Mouse (Mus musculus) MEL (cell line): ENCODE results near the gene Syn3. TPM values are rescaled to one million over a fixed set of nuclear protein-coding genes. Genes with fewer than 3 reads are reported as not detected.

ENCODE experiments used
- DNase-seq: peaks from one replicate; pipeline ENCODE4 v3.0.0; 2011; ENCODE audit warnings: low read depth, low spot score
- H3K27ac ChIP-seq: 2 replicates; pipeline ENCODE4 v1.5.1; 2012; ENCODE audit warnings: low read depth, mild to moderate bottlenecking, control low read depth, low read length, moderate library complexity; ENCODE audit not compliant: control insufficient read depth
- H3K27me3 ChIP-seq, 2 experiments: fragments of 150-350 bp in 1 of 2; sonication (generic) in 1 of 2; 2 replicates each; pipeline ENCODE4 v1.6.1; 2012; ENCODE audit warnings: low read length in 2 of 2, mild to moderate bottlenecking in 2 of 2, improper control_type of control experiment in 1 of 2, moderate library complexity in 1 of 2; ENCODE audit not compliant: insufficient read depth in 2 of 2, control insufficient read depth in 1 of 2
- H3K36me3 ChIP-seq, 2 experiments: 2 replicates each; pipeline ENCODE4 v1.6.1; 2012 to 2014; ENCODE audit warnings: low read length in 2 of 2, improper control_type of control experiment in 1 of 2, inconsistent platforms in 1 of 2, mild to moderate bottlenecking in 1 of 2; ENCODE audit not compliant: insufficient read depth in 2 of 2, control insufficient read depth in 1 of 2
- H3K4me1 ChIP-seq, 2 experiments: fragments of 150-350 bp in 1 of 2; sonication (generic) in 1 of 2; 2 replicates each; pipeline ENCODE4 v1.6.1; 2012; ENCODE audit warnings: low read length in 2 of 2, improper control_type of control experiment in 1 of 2, mild to moderate bottlenecking in 1 of 2; ENCODE audit not compliant: insufficient read depth in 2 of 2, control insufficient read depth in 1 of 2
- H3K4me3 ChIP-seq, 2 experiments: fragments of 150-350 bp in 1 of 2; sonication (generic) in 1 of 2; 2 replicates each; pipeline ENCODE4 v1.5.1; 2012; ENCODE audit warnings: low read depth in 2 of 2, low read length in 2 of 2, mild to moderate bottlenecking in 2 of 2, moderate library complexity in 2 of 2, control low read depth in 1 of 2, improper control_type of control experiment in 1 of 2; ENCODE audit not compliant: control insufficient read depth in 1 of 2, insufficient read depth in 1 of 2
- H3K79me2 ChIP-seq: 2 replicates; pipeline ENCODE4 v1.6.1; 2012; ENCODE audit warnings: mild to moderate bottlenecking, low read length, moderate library complexity; ENCODE audit not compliant: control insufficient read depth, poor library complexity, insufficient read depth
- H3K9ac ChIP-seq: 2 replicates; pipeline ENCODE4 v1.6.1; 2012; ENCODE audit warnings: low read depth, mild to moderate bottlenecking, control low read depth, low read length, moderate library complexity; ENCODE audit not compliant: control insufficient read depth, poor library complexity, severe bottlenecking
- H3K9me3 ChIP-seq: fragments of 150-350 bp; sonication (generic); replicated peaks from 2 replicates; pipeline ENCODE4 v1.6.1; 2012; ENCODE audit warnings: mild to moderate bottlenecking, low read length, improper control_type of control experiment, moderate library complexity; ENCODE audit not compliant: insufficient read depth
- BHLHE40 ChIP-seq: IDR thresholded peaks from 2 replicates; pipeline ENCODE4 v1.6.1; 2012; ENCODE audit warnings: low read depth, mild to moderate bottlenecking, inconsistent platforms, low read length, improper control_type of control experiment, borderline replicate concordance
- CHD1 ChIP-seq: IDR thresholded peaks from 2 replicates; pipeline ENCODE4 v1.6.1; 2012; ENCODE audit warnings: low read depth, mild to moderate bottlenecking, inconsistent platforms, low read length, improper control_type of control experiment
- CTCF ChIP-seq, 3 experiments: IDR thresholded peaks in 2 of 3; conservative IDR thresholded peaks in 1 of 3; 2 replicates each; pipeline ENCODE4 v1.5.1; 2011 to 2012; ENCODE audit warnings: low read length in 3 of 3, low read depth in 2 of 3, mild to moderate bottlenecking in 2 of 3, improper control_type of control experiment in 1 of 3, inconsistent platforms in 1 of 3, mixed read lengths in 1 of 3, moderate library complexity in 1 of 3; ENCODE audit not compliant: control insufficient read depth in 1 of 3, insufficient read depth in 1 of 3, poor library complexity in 1 of 3, severe bottlenecking in 1 of 3
- E2F4 ChIP-seq: IDR thresholded peaks from 2 replicates; pipeline ENCODE4 v1.6.1; 2011; ENCODE audit warnings: low read depth, low read length, improper control_type of control experiment, borderline replicate concordance
- ELF1 ChIP-seq: IDR thresholded peaks from 2 replicates; pipeline ENCODE4 v1.6.1; 2014; ENCODE audit warnings: low read depth, mild to moderate bottlenecking, inconsistent platforms, low read length, improper control_type of control experiment, moderate library complexity
- GABPA ChIP-seq: IDR thresholded peaks from 2 replicates; pipeline ENCODE4 v1.6.1; 2012; ENCODE audit warnings: low read depth, mild to moderate bottlenecking, inconsistent platforms, low read length, improper control_type of control experiment, moderate library complexity
- GATA1 ChIP-seq: IDR thresholded peaks from 2 replicates; pipeline ENCODE4 v1.6.1; 2011; ENCODE audit warnings: low read depth, low read length, improper control_type of control experiment
- HCFC1 ChIP-seq: IDR thresholded peaks from 2 replicates; pipeline ENCODE4 v1.6.1; 2012; ENCODE audit warnings: low read depth, mild to moderate bottlenecking, inconsistent platforms, low read length, improper control_type of control experiment, moderate library complexity
- JUND ChIP-seq: IDR thresholded peaks from 2 replicates; pipeline ENCODE4 v1.6.1; 2011; ENCODE audit warnings: low read depth, mild to moderate bottlenecking, improper control_type of control experiment, low read length
- MAFK ChIP-seq: IDR thresholded peaks from 2 replicates; pipeline ENCODE4 v1.6.1; 2011; ENCODE audit warnings: low read depth, mild to moderate bottlenecking, low read length, improper control_type of control experiment, borderline replicate concordance
- MAX ChIP-seq: IDR thresholded peaks from 2 replicates; pipeline ENCODE4 v1.6.1; 2011; ENCODE audit warnings: low read length, improper control_type of control experiment
- POLR2A ChIP-seq, 2 experiments: IDR thresholded peaks; 2 replicates each; pipeline ENCODE4 v1.6.1; 2011 to 2012; ENCODE audit warnings: low read length in 2 of 2, mild to moderate bottlenecking in 2 of 2, control low read depth in 1 of 2, improper control_type of control experiment in 1 of 2, low read depth in 1 of 2, moderate library complexity in 1 of 2; ENCODE audit not compliant: control insufficient read depth in 1 of 2, insufficient read depth in 1 of 2, poor library complexity in 1 of 2
- POLR2AphosphoS5 ChIP-seq: IDR thresholded peaks from 2 replicates; pipeline ENCODE4 v1.6.1; 2012; ENCODE audit warnings: low read depth, borderline replicate concordance, mild to moderate bottlenecking, inconsistent platforms, low read length, moderate library complexity, mixed read lengths
- SIN3A ChIP-seq: IDR thresholded peaks from 2 replicates; pipeline ENCODE4 v1.6.1; 2012; ENCODE audit warnings: low read length, improper control_type of control experiment, inconsistent platforms
- SMC3 ChIP-seq: IDR thresholded peaks from 2 replicates; pipeline ENCODE4 v1.6.1; 2011; ENCODE audit warnings: low read depth, low read length, improper control_type of control experiment
- TAL1 ChIP-seq: IDR thresholded peaks from 2 replicates; pipeline ENCODE4 v1.6.1; 2012; ENCODE audit warnings: mild to moderate bottlenecking, inconsistent platforms, low read length, moderate library complexity, mixed read lengths
- TBP ChIP-seq: IDR thresholded peaks from 2 replicates; pipeline ENCODE4 v1.8.0; 2011; ENCODE audit warnings: low read depth, low read length, improper control_type of control experiment
- UBTF ChIP-seq: IDR thresholded peaks from 2 replicates; pipeline ENCODE4 v1.6.1; 2012; ENCODE audit warnings: low read depth, mild to moderate bottlenecking, inconsistent platforms, low read length, improper control_type of control experiment, moderate library complexity, borderline replicate concordance; ENCODE audit not compliant: insufficient read depth
- USF2 ChIP-seq, 2 experiments: IDR thresholded peaks; 2 replicates each; pipeline ENCODE4 v1.6.1; 2011 to 2012; ENCODE audit warnings: improper control_type of control experiment in 2 of 2, low read length in 2 of 2, borderline replicate concordance in 1 of 2, inconsistent platforms in 1 of 2, low read depth in 1 of 2, mild to moderate bottlenecking in 1 of 2; ENCODE audit not compliant: insufficient read depth in 1 of 2
- ZKSCAN1 ChIP-seq: IDR thresholded peaks from 2 replicates; pipeline ENCODE4 v1.6.1; 2012; ENCODE audit warnings: low read depth, mild to moderate bottlenecking, inconsistent platforms, low read length, improper control_type of control experiment, moderate library complexity
- polyA plus RNA-seq, 2 experiments: library from polyadenylated mRNA; stranded (reverse) in 1 of 2; unstranded in 1 of 2; fragments of >175 nt in 1 of 2; fragments of >200 nt in 1 of 2; gene quantifications; 2 replicates each; pipeline versions ENCODE4 v1.2.1 to v1.2.4; 2012; ENCODE audit warnings: low replicate concordance in 2 of 2, low read depth in 1 of 2; ENCODE audit not compliant: insufficient read length in 2 of 2, insufficient read depth in 1 of 2, missing spikeins in 1 of 2
- total RNA-seq: library from RNA; depleted of rRNA; stranded (reverse); fragments of 300-350 nt; gene quantifications from 2 replicates; pipeline ENCODE4 v1.2.3, GENCODE M21; 2012

The Syn3 gene
- total and polyA plus RNA-seq, 3 experiments: 0.06 TPM; not detected in 2

DNA sequence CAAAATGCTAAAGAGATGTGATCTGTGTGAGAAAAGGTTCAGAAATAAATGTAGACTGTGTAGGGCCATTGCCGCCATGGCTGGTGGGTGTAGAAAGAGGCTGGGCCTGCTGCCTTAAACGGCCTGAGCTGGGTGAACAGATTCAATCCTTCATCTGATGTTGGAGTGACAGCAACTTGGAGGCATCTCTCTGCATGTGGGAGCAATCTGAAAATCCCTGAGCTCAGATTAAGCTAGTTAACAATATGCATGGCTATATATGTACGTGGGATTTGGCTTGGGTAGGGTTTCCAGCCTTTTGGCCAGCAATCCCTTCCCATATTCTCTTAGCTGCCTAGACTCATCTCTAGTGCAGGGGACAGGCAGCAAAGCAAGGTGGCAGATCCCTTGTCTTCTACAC is 249.9 kb downstream of the Syn3 start:
- H3K9ac ChIP-seq: no peak overlapping the region
- H3K36me3 ChIP-seq: no peaks in the 10 kb centered on the region
- H3K4me3 ChIP-seq: no peak overlapping the region
- no peak for TF ChIP-seq SMC3
- no peak for TF ChIP-seq JUND
- TF ChIP-seq MAX: no peak
- TF ChIP-seq UBTF: no peak
- TF ChIP-seq, all 39 proteins: peak for 0
- no peaks in the 10 kb centered on the region for H3K9me3 ChIP-seq
- H3K79me2 ChIP-seq: no peaks in the 10 kb centered on the region
- no peaks in the 10 kb centered on the region for H3K27me3 ChIP-seq
- DNase-seq: no peak
- H3K27ac ChIP-seq: no peak overlapping the region
- no peaks in the 10 kb centered on the region for H3K4me1 ChIP-seq

DNA sequence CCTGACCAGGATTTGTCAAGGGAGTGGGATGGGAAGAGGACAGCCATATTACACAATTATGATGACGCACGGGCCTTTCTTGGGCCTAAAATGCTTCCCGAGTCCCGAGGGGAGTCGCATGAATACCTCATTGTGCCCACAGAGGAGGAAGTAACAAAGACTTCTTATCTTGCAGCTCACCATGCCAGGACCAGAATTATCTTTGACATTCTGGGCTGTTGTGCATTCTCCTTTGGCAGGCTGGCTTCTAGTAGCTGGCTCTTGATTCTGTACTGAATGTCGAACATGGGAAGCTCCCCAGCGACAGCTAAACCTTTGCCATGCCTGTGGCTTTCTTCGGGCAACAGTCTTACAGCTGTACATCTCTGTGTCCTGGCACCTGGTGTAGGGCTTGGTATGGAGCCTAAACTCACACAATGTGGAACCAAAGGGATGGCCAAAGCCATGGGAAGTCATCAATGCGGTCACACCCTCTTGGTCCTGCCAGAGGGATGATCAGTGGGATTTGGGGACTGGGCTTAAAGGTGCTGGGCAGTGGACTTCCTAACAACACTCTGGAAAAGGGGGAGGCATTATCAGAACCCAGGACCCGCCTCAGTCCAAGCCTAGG is 250.5 kb downstream of the Syn3 start:
- H3K27ac ChIP-seq: no peak overlapping the region
- H3K79me2 ChIP-seq: no peaks in the 10 kb centered on the region
- DNase-seq: no peak
- H3K27me3 ChIP-seq: no peaks in the 10 kb centered on the region
- H3K9me3 ChIP-seq: no peaks in the 10 kb centered on the region
- no peak for TF ChIP-seq POLR2A (IDR thresholded peaks at IDR 0.05; ENCODE audit: control insufficient read depth in 1 of 2, insufficient read depth in 1 of 2, low read depth in 1 of 2, low read length in 2 of 2, poor library complexity in 1 of 2)
- no peak for TF ChIP-seq HCFC1
- no peak for TF ChIP-seq TBP
- no peak for TF ChIP-seq SMC3
- no peak for TF ChIP-seq MAFK
- TF ChIP-seq GATA1: no peak
- no peak for TF ChIP-seq USF2 (IDR thresholded peaks at IDR 0.05; ENCODE audit: borderline replicate concordance in 1 of 2, insufficient read depth in 1 of 2, low read depth in 1 of 2, low read length in 2 of 2)
- TF ChIP-seq ZKSCAN1: no peak
- TF ChIP-seq TAL1: no peak
- TF ChIP-seq MAX: no peak
- no peak for TF ChIP-seq ELF1
- no peak for TF ChIP-seq E2F4
- no peak for TF ChIP-seq SIN3A
- TF ChIP-seq GABPA: no peak
- no peak for TF ChIP-seq POLR2AphosphoS5
- TF ChIP-seq BHLHE40: no peak
- no peak for TF ChIP-seq UBTF
- no peak for TF ChIP-seq CTCF (IDR thresholded peaks at IDR 0.05 in 2 of 3, conservative IDR thresholded peaks at IDR 0.05 in 1 of 3; ENCODE audit: control insufficient read depth in 1 of 3, insufficient read depth in 1 of 3, low read depth in 2 of 3, low read length in 3 of 3, poor library complexity in 1 of 3, severe bottlenecking in 1 of 3)
- no peak for TF ChIP-seq CHD1
- no peaks in the 10 kb centered on the region for H3K36me3 ChIP-seq
- no peaks in the 10 kb centered on the region for H3K4me1 ChIP-seq
- no peak overlapping the region for H3K9ac ChIP-seq
- H3K4me3 ChIP-seq: no peak overlapping the region
